9 mouse cellular contexts compared by ENCODE assay signal in the genomic region with DNA sequence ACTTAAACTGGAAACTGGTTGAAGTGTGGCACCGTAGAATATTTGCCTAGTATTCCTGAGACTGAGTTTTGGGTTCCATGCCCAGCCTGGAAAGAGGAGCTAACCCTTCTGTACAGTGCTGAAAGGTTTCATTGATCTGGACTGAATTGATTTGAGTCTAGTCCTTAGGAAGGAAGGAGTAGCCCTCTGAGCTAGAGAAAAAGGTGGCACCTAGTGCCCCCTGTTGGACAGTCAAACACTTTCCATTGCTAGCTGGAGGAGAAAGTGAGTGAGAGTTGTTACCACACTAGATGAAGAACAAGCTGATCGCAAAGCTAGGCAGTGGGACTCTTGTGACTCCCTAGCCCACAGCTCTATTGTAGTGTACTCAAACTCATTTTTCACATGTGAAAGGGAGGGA. TPM values are rescaled to one million over a fixed set of nuclear protein-coding genes. Genes with fewer than 3 reads are reported as not detected.
A peak's percentile ranks its signal among the peaks of the same experiment; 100 is the strongest.
DNase-seq lines count a peak whose midpoint lies in the region; ATAC-seq and TF ChIP-seq lines count a peak whose summit lies in the region.
"Had no signal": no experiment of that assay in that cellular context is flagged by ENCODE, and none has a peak within 500 bp of the region (broad histone marks: within the 10 kb centered on the region; RNA-seq: fewer than 3 reads in every experiment).

No protein-coding gene starts in this region.

- no peak overlapping the region for H3K4me3 ChIP-seq in kidney, postnatal 0 days (replicated peaks; ENCODE audit: low read depth, low read length)
- H3K4me3 ChIP-seq: erythroblast, embryonic 14.5 days had no signal

- DNase-seq in kidney, postnatal 0 days (ENCODE audit: low spot score) = peak; percentile 64
- no peak for DNase-seq in kidney, postnatal 14 days
- peak; percentile 26 for DNase-seq in Muller cell, postnatal 12 days (ENCODE audit: inconsistent ontology term)
- DNase-seq in embryo, embryonic 10 days (ENCODE audit: low spot score) = peak; percentile 67
- peak; percentile 81 for DNase-seq in naive thymus-derived CD4-positive, alpha-beta T cell, adult 2 months (ENCODE audit: low read depth)
- DNase-seq in heart, adult 8-10 months (ENCODE audit: low spot score) = no peak

- ATAC-seq in kidney, postnatal 0 days (replicated peaks; ENCODE audit: low FRiP score, low read depth) = no peak
- ATAC-seq in activated CD4-positive, CD25-positive, alpha-beta regulatory T cell, adult 4 months = no peak

- H3K4me2 ChIP-seq in kidney, postnatal 0 days (ENCODE audit: low read length) = no peak overlapping the region

- peak; percentile 64 for TF ChIP-seq CTCF in kidney, postnatal 0 days (IDR thresholded peaks at IDR 0.05; ENCODE audit: low read depth)

- 76% methylated on average over 2 of the region's 2 CpGs for WGBS in kidney, postnatal 0 days

- 0 out of 2 replicates have a peak, but pooled peaks cover 4% of the 10 kb centered on the region for H3K4me1 ChIP-seq in kidney, postnatal 0 days (replicated peaks; ENCODE audit: insufficient read depth, low read length)

- H3K27me3 ChIP-seq in kidney, postnatal 0 days (ENCODE audit: insufficient read depth, low read length) = no peaks in the 10 kb centered on the region

- H3K9ac ChIP-seq in kidney, postnatal 0 days (ENCODE audit: low read depth, low read length) = no peak overlapping the region

- no peaks in the 10 kb centered on the region for H3K9me3 ChIP-seq in kidney, postnatal 0 days (replicated peaks; ENCODE audit: low read length)

- H3K27ac ChIP-seq in kidney, postnatal 0 days = no peak overlapping the region

- no peaks in the 10 kb centered on the region for H3K36me3 ChIP-seq in kidney, postnatal 0 days (ENCODE audit: insufficient read depth, low read length)

RNA-seq across cellular contexts. Expression of a gene that starts 2.9 kb away (rescaled TPM):
- polyA plus RNA-seq in kidney, postnatal 0 days (2015; fragmentation: Nextera tagmentation; extraction: Ambion mirVana) = not detected in 2 replicates
- total RNA-seq in heart, adult 8-10 months (2022) = not detected
- polyA plus RNA-seq in activated CD4-positive, CD25-positive, alpha-beta regulatory T cell, adult 4 months (2017; shearing (Covaris generic)) = 1 to 10 TPM; 1.3 to 3.4 TPM
- polyA plus RNA-seq: erythroblast, embryonic 14.5 days; liver, embryonic 16.5 days had no signal

RNA-seq across cellular contexts. Expression of a gene that starts 4.3 kb away (rescaled TPM):
- polyA plus RNA-seq in kidney, postnatal 0 days (2015; fragmentation: Nextera tagmentation; extraction: Ambion mirVana) = 12.6 and 14.3 TPM in 2 replicates
- total RNA-seq in heart, adult 8-10 months (2022) = 1 to 10 TPM; 1.9 to 5.9 (median 4.4) TPM
- not detected for polyA plus RNA-seq in activated CD4-positive, CD25-positive, alpha-beta regulatory T cell, adult 4 months (2017; shearing (Covaris generic))

RNA-seq across cellular contexts. Expression of a gene that starts 39.5 kb away (rescaled TPM):
- 16.8 and 19.1 TPM in 2 replicates for polyA plus RNA-seq in kidney, postnatal 0 days (2015; fragmentation: Nextera tagmentation; extraction: Ambion mirVana)
- 1 to 10 TPM; 4.9 to 6.5 (median 5.8) TPM for total RNA-seq in heart, adult 8-10 months (2022)
- 1 to 10 TPM; 4.3 to 4.9 TPM for polyA plus RNA-seq in activated CD4-positive, CD25-positive, alpha-beta regulatory T cell, adult 4 months (2017; shearing (Covaris generic))

RNA-seq across cellular contexts. Expression of a gene that starts 41.5 kb away (rescaled TPM):
- 0.66 and 0.92 TPM in 2 replicates for polyA plus RNA-seq in kidney, postnatal 0 days (2015; fragmentation: Nextera tagmentation; extraction: Ambion mirVana)
- total RNA-seq in heart, adult 8-10 months (2022) = under 1 TPM in 1 of 4 experiments, not detected in 3; 0.06 TPM
- 1 to 10 TPM; 1.0 to 2.0 TPM for polyA plus RNA-seq in activated CD4-positive, CD25-positive, alpha-beta regulatory T cell, adult 4 months (2017; shearing (Covaris generic))
- polyA plus RNA-seq: erythroblast, embryonic 14.5 days had no signal

RNA-seq across cellular contexts. Expression of a gene that starts 56.8 kb away (rescaled TPM):
- 2.1 and 2.4 TPM in 2 replicates for polyA plus RNA-seq in kidney, postnatal 0 days (2015; fragmentation: Nextera tagmentation; extraction: Ambion mirVana)
- not detected for total RNA-seq in heart, adult 8-10 months (2022)
- under 1 TPM in 1 of 2 experiments, not detected in 1; 0.49 TPM for polyA plus RNA-seq in activated CD4-positive, CD25-positive, alpha-beta regulatory T cell, adult 4 months (2017; shearing (Covaris generic))
- polyA plus RNA-seq: erythroblast, embryonic 14.5 days had no signal

Comparison
In these comparisons a context has a peak if more than half of its experiments do, and no peak if none do; other contexts are left out.
1. DNase-seq: peak in kidney, postnatal 0 days (single experiment), Muller cell, postnatal 12 days (single experiment), embryo, embryonic 10 days (single experiment) and naive thymus-derived CD4-positive, alpha-beta T cell, adult 2 months (single experiment); none in kidney, postnatal 14 days (single experiment) and heart, adult 8-10 months (single experiment).
2. RNA of a gene that starts 4.3 kb away (polyA plus RNA-seq): 12.6 to 14.3 TPM in kidney, postnatal 0 days; not detected in activated CD4-positive, CD25-positive, alpha-beta regulatory T cell, adult 4 months; every median in the first group is over 10 times any median in the second.